Mouse (Mus musculus) midbrain, postnatal 0 days (tissue): ENCODE data around the gene Aass. TPM values are rescaled to one million over a fixed set of nuclear protein-coding genes. Genes with fewer than 3 reads are reported as not detected.
"Not testable (repeated sequence)": the region's sequence is repeated elsewhere in the genome, so short reads cannot be mapped to it uniquely, and the experiment has no call there.

Source experiments
- ATAC-seq: fragments of 200-750 bp; cut with Nextera tagmentation; 2 replicates; pipeline ENCODE4 v1.8.0; 2017; ENCODE audit warnings: moderate number of reproducible peaks, mild to moderate bottlenecking, moderate TSS enrichment, moderate library complexity; ENCODE audit not compliant: low FRiP score
- DNase-seq: peaks from one replicate; pipeline ENCODE4 v3.0.0-alpha.2; 2015; ENCODE audit warnings: low spot score
- H3K27ac ChIP-seq: fragments of 300-500 bp; sonication (generic); 2 replicates; pipeline ENCODE4 v1.5.1; 2014; ENCODE audit warnings: low read depth, mild to moderate bottlenecking, low read length, mixed read lengths
- H3K27me3 ChIP-seq: fragments of 300-500 bp; sonication (generic); 2 replicates; pipeline ENCODE4 v1.6.1; 2014; ENCODE audit warnings: low read length, control low read depth, mixed read lengths; ENCODE audit not compliant: insufficient read depth
- H3K36me3 ChIP-seq: fragments of 300-500 bp; sonication (generic); 2 replicates; pipeline ENCODE4 v1.6.1; 2014; ENCODE audit warnings: low read length, control low read depth, mixed read lengths; ENCODE audit not compliant: insufficient read depth
- H3K4me1 ChIP-seq: fragments of 300-500 bp; sonication (generic); 2 replicates; pipeline ENCODE4 v1.6.1; 2014; ENCODE audit warnings: mild to moderate bottlenecking, control low read depth, antibody characterized with exemption, low read length, mixed read lengths; ENCODE audit not compliant: insufficient read depth
- H3K4me2 ChIP-seq: fragments of 300-500 bp; sonication (generic); 2 replicates; pipeline ENCODE4 v1.6.1; 2014; ENCODE audit warnings: low read depth, mild to moderate bottlenecking, low read length, mixed read lengths; ENCODE audit not compliant: poor library complexity, severe bottlenecking
- H3K4me3 ChIP-seq: fragments of 300-500 bp; sonication (generic); 2 replicates; pipeline ENCODE4 v1.5.1; 2014; ENCODE audit warnings: low read depth, mild to moderate bottlenecking, low read length, moderate library complexity
- H3K9ac ChIP-seq: fragments of 300-500 bp; sonication (generic); replicated peaks from 2 replicates; pipeline ENCODE4 v1.6.1; 2014; ENCODE audit warnings: mild to moderate bottlenecking, low read length, moderate library complexity, mixed read lengths; ENCODE audit not compliant: poor library complexity, severe bottlenecking
- H3K9me3 ChIP-seq: fragments of 300-500 bp; sonication (generic); 2 replicates; pipeline ENCODE4 v1.6.1; 2016; ENCODE audit warnings: low read length, control low read depth
- CTCF ChIP-seq: IDR thresholded peaks from 2 replicates; pipeline ENCODE4 v1.5.1; 2016; ENCODE audit warnings: antibody characterized with exemption, mild to moderate bottlenecking
- WGBS: fragments of 180-500 bp; shearing (Covaris S2); extraction: QIAGEN DNeasy Blood & Tissue Kit; methylation state at CpG from one replicate; pipeline ENCODE4 v1.1.7; 2014; 5-methylcytosine and 5-hydroxymethylcytosine counted together
- polyA plus RNA-seq: library from polyadenylated mRNA; unstranded; fragments of >200 nt; fragmentation: Nextera tagmentation; extraction: Ambion mirVana; gene quantifications from 2 replicates; pipeline ENCODE4 v1.2.1, GENCODE M21; 2015
- total RNA-seq: library from RNA; depleted of rRNA; stranded (reverse); fragments of >200 nt; gene quantifications from 2 replicates; pipeline ENCODE4 v1.2.3, GENCODE M21; 2014

Aass gene
- total and polyA plus RNA-seq, 2 experiments from 2014 or later = 0.16 to 0.64 TPM

DNA sequence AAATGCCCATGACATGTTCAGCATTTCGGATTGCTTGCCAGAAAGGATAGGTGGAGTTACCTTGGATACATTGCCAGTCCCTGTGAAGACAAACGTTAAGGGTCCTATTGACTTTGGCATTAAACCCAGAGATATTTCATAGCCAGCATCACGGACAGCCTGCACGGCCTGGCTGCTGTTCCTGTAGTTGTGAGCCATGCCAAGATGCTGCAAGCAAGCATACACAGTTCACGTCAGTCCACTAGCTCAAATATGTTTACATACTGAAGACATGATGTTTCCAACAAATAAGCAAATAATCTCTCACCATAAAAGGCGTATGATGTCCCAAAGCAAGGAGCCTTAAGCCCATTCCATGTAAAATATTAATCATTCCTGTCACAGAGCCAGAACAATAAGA is 18.0 kb downstream of the Aass start:
- 80% methylated on average over 6 of the region's 6 CpGs for WGBS
- Histone ChIP-seq H3K4me3 (no peak overlapping the region), H3K4me2 (no peak overlapping the region)

GRCm38 (mm10) chr6:23107069-23107468 is 25.7 kb downstream of the Aass start:
- WGBS = 94% methylated on average over 4 of the region's 4 CpGs
- H3K27me3 ChIP-seq = no peaks in the 10 kb centered on the region
- no peak overlapping the region for H3K4me2 ChIP-seq
- no peak overlapping the region for H3K27ac ChIP-seq
- no peaks in the 10 kb centered on the region for H3K9me3 ChIP-seq
- H3K36me3 ChIP-seq = no peaks in the 10 kb centered on the region
- H3K4me3 ChIP-seq = no peak overlapping the region
- ATAC-seq (no peak), DNase-seq (no peak)
- H3K9ac ChIP-seq = no peak overlapping the region
- no peaks in the 10 kb centered on the region for H3K4me1 ChIP-seq
- TF ChIP-seq CTCF = no peak

More for the DNA sequence above, 18.0 kb downstream of the Aass start:
- Histone ChIP-seq H3K9ac (no peak overlapping the region), H3K27ac (no peak overlapping the region), H3K9me3 (no peaks in the 10 kb centered on the region), H3K27me3 (no peaks in the 10 kb centered on the region), H3K4me1 (no peaks in the 10 kb centered on the region), H3K36me3 (no peaks in the 10 kb centered on the region)
- no peak for TF ChIP-seq CTCF
- DNase-seq (no peak), ATAC-seq (no peak)

DNA sequence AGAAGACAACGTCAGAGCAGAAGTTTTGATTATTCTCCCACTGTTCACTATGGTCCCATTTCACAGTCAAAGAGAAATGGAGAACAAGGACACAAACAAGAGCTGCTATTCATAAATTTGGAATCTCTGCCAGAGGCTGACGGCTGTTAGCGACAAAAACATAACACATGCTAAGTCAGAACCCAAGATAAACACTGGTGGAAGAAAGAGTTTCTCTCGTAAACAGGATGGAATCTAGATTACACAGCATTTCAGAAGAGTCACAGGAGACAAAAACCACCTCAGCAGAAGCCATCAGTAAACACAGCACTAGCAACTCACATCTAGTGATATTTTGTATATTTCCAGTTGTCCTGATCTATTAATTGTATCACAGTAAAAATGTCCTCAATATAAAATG is 26.4 kb downstream of the Aass start:
- Histone ChIP-seq H3K4me1 (no peaks in the 10 kb centered on the region), H3K9me3 (no peaks in the 10 kb centered on the region), H3K4me3 (no peak overlapping the region), H3K9ac (no peak overlapping the region), H3K27me3 (no peaks in the 10 kb centered on the region), H3K36me3 (no peaks in the 10 kb centered on the region), H3K4me2 (no peak overlapping the region), H3K27ac (no peak overlapping the region)
- 69% methylated on average over 4 of the region's 4 CpGs for WGBS
- ATAC-seq = no peak
- no peak for TF ChIP-seq CTCF
- DNase-seq = no peak

GRCm38 (mm10) chr6:23090346-23091055 is 42.3 kb downstream of the Aass start:
- not testable (repeated sequence) for H3K4me1 ChIP-seq, H3K4me2 ChIP-seq, ATAC-seq, H3K36me3 ChIP-seq, H3K9me3 ChIP-seq, H3K27ac ChIP-seq, DNase-seq, H3K4me3 ChIP-seq, H3K27me3 ChIP-seq, H3K9ac ChIP-seq
- 92% methylated on average over 11 of the region's 11 CpGs for WGBS

DNA sequence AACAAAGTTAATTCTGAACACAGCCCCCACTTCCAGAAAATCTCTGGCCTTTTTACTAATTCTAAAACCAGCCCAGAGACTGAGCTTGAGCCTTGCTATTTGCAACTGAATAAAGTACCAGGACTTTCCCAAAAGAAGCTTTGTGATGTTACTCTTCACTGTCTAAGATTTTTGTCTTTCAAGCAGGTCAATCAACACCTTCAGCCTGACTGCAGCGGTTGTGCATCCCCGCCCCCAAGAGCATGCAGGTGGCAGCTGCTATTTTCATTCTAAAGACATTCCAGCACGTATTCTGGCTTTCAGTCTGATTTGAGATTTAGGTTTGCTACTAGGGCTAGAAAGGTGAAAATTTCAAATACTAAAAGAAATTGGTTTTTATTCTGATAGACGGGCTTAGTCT is 43.5 kb downstream of the Aass start:
- not testable (repeated sequence) for H3K27ac ChIP-seq, H3K4me1 ChIP-seq, H3K36me3 ChIP-seq, H3K4me2 ChIP-seq, H3K9me3 ChIP-seq, H3K4me3 ChIP-seq, ATAC-seq, DNase-seq, H3K9ac ChIP-seq, H3K27me3 ChIP-seq
- 78% methylated on average over 4 of the region's 4 CpGs for WGBS

DNA sequence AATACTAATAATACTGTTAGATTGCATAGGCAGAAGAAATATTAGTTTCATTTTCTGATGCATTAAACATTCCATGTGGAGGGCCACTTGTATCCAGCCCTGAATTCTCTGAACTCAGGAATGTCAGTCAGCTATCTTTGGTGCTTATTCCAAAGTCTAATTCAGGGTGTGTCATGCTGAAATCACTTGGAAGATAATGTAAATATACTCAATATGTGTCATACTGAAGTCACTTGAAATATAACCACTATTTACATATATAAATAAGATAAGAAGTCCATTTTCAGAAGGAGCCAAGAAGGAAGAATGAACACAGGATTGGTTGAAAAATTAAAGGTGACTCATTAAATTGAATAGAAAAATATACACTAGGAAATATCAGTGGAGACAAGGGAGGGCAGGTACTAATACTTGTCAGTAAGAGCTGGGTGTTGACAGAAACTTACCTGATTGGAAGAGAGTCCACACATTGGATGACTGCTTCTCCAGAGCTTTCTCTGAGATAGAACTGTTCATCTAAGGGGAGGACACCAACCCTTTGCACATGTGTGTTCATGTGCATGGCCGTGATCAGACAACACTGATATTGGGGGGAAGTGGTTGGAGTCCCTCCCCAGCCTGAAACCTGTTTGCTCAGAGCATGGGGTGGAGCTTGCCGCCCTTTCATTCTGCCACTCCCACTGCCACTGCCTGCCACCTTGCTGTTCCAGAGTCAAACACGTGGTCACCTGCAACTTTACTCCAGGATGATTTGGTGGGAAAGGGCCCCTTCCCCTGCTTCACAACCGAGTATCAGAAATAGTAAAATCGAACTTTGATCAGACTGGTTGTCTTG is 48.0 kb downstream of the Aass start:
- no peak overlapping the region for H3K9ac ChIP-seq
- no peaks in the 10 kb centered on the region for H3K36me3 ChIP-seq
- H3K4me2 ChIP-seq = no peak overlapping the region
- ATAC-seq (no peak), DNase-seq (no peak)
- no peak overlapping the region for H3K4me3 ChIP-seq
- H3K4me1 ChIP-seq = no peaks in the 10 kb centered on the region
- H3K27me3 ChIP-seq = no peaks in the 10 kb centered on the region
- TF ChIP-seq CTCF = no peak
- H3K27ac ChIP-seq = no peak overlapping the region
- 95% methylated on average over 5 of the region's 5 CpGs for WGBS
- H3K9me3 ChIP-seq = no peaks in the 10 kb centered on the region
